Mouse (Mus musculus): ENCODE results near the gene Btbd9. TPM values are rescaled to one million over a fixed set of nuclear protein-coding genes. Genes with fewer than 3 reads are reported as not detected.

Gene Btbd9
- total RNA-seq, 1 experiment = 28.2 TPM

DNA sequence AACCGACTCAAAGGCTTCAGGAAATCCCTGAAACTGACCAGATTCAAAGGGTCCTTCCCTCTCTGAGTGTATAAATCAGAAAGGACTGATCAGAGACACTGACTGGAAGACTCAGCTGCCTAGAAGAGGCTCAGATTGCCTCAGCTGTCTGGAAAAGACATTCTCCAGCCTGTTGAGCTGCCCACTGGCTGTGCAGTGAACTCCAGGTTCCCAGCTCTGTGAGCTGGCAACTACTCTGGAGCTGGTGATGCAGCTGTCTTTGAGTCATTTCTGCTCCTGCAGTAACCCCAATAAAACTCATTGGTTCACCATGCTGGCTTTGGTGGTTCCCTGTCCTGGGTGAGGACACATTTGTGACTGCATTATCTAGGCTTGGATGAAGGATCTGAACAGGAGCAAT, 344.8 kb downstream of the Btbd9 start:
- H3K4me3 ChIP-seq (ENCODE audit: insufficient read depth in 1 of 2, low read depth in 1 of 2, low read length in 2 of 2, poor library complexity in 1 of 2, severe bottlenecking in 1 of 2) = no peak overlapping the region
- no peaks in the 10 kb centered on the region for H3K4me1 ChIP-seq (ENCODE audit: control insufficient read depth in 2 of 2, insufficient read depth in 2 of 2, low read length in 2 of 2, poor library complexity in 1 of 2)
- H3K9ac ChIP-seq (ENCODE audit: insufficient read depth, low read depth, low read length, poor library complexity, severe bottlenecking) = no peak overlapping the region
- no peak for TF ChIP-seq ZC3H11A (IDR thresholded peaks at IDR 0.05; ENCODE audit: borderline replicate concordance, low read depth, low read length)
- TF ChIP-seq ZNF384 (IDR thresholded peaks at IDR 0.05; ENCODE audit: low read depth, low read length) = no peak
- no peak for TF ChIP-seq CHD2 (IDR thresholded peaks at IDR 0.05; ENCODE audit: low read depth, low read length)
- TF ChIP-seq HCFC1 (IDR thresholded peaks at IDR 0.05; ENCODE audit: borderline replicate concordance, insufficient read depth, low read length) = no peak
- TF ChIP-seq MAFK (IDR thresholded peaks at IDR 0.05; ENCODE audit: insufficient read depth, low read depth, low read length) = no peak
- DNase-seq (ENCODE audit: low read depth, low spot score) = no peak
- no peak overlapping the region for H3K27ac ChIP-seq (ENCODE audit: insufficient read depth, low read depth, low read length, poor library complexity, severe bottlenecking)
- no peaks in the 10 kb centered on the region for H3K36me3 ChIP-seq (ENCODE audit: control insufficient read depth, insufficient read depth, low read length, poor library complexity, severe bottlenecking)
- H3K9me3 ChIP-seq (ENCODE audit: control insufficient read depth, insufficient read depth, low read depth, low read length) = no peaks in the 10 kb centered on the region
- in situ Hi-C loops (cut with MboI; ENCODE audit: low sequenced_read_pairs in 2 of 2, unreplicated experiment in 2 of 2) = no loop called here

DNA sequence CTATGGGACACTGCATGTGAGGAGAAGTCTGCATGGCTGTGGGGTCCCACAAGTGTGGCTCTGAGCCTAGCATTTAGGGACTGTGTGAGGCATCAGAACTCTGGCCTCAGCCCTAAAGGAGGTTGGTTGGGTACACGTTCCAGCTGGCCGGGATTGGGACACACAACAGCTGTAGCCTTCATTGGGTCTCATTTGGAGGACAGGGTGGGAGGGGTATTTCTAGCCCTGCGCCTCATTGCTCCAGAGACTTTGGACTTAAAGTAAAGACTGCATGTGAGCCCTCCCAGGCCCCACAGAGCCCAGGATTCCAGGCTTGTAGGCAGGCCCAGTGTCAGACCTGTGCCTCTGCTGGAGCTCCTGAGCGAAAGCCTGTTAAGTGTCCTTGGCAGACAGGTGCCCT, 345.9 kb downstream of the Btbd9 start:
- in situ Hi-C loops (cut with MboI; ENCODE audit: low sequenced_read_pairs in 2 of 2, unreplicated experiment in 2 of 2) = no loop called here
- H3K4me3 ChIP-seq (ENCODE audit: insufficient read depth in 1 of 2, low read depth in 1 of 2, low read length in 2 of 2, poor library complexity in 1 of 2, severe bottlenecking in 1 of 2) = no peak overlapping the region
- TF ChIP-seq MAFK (IDR thresholded peaks at IDR 0.05; ENCODE audit: insufficient read depth, low read depth, low read length) = no peak
- no peak for TF ChIP-seq HCFC1 (IDR thresholded peaks at IDR 0.05; ENCODE audit: borderline replicate concordance, insufficient read depth, low read length)
- no peak for TF ChIP-seq CHD2 (IDR thresholded peaks at IDR 0.05; ENCODE audit: low read depth, low read length)
- no peak for TF ChIP-seq ZNF384 (IDR thresholded peaks at IDR 0.05; ENCODE audit: low read depth, low read length)
- no peak for TF ChIP-seq ZC3H11A (IDR thresholded peaks at IDR 0.05; ENCODE audit: borderline replicate concordance, low read depth, low read length)
- H3K4me1 ChIP-seq (ENCODE audit: control insufficient read depth in 2 of 2, insufficient read depth in 2 of 2, low read length in 2 of 2, poor library complexity in 1 of 2) = no peaks in the 10 kb centered on the region
- H3K36me3 ChIP-seq (ENCODE audit: control insufficient read depth, insufficient read depth, low read length, poor library complexity, severe bottlenecking) = no peaks in the 10 kb centered on the region
- no peak overlapping the region for H3K9ac ChIP-seq (ENCODE audit: insufficient read depth, low read depth, low read length, poor library complexity, severe bottlenecking)
- no peak overlapping the region for H3K27ac ChIP-seq (ENCODE audit: insufficient read depth, low read depth, low read length, poor library complexity, severe bottlenecking)
- H3K9me3 ChIP-seq (ENCODE audit: control insufficient read depth, insufficient read depth, low read depth, low read length) = no peaks in the 10 kb centered on the region
- DNase-seq (ENCODE audit: low read depth, low spot score) = no peak

DNA sequence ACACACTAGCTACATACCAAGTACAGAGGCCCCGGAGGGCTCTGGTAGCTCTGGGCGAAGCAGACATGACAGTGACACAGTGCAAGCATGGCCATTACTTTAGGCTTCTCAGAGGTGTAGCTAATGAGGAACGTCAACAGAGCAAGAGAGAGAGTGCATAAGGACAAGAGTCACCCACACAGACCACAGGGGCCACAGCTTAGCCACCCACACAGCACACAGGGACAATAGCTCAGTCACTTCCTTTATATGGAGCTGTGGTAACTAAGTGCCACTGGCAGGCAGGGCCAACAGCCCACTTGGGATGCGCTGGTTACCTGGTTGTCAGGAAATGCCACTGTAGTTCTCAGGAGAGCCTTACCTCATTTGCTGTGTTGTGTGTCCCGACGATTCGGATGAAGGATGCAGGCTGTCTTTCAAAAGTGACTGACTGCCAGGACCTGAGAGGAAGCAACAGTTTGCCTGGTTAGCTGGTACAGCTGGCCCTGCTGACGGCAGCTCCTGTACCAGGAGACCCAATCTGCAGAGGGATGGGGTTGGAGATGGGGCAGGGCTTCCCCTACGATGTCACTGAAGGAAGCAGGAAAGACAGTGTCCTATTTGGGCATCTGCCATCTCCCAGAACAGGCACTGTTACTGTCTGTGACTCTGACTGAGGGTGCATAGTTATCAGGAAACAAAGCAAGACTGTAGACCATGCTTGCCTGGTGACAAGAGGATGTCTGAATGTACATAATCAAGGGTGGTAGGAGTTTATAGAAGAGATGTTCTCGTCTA, 347.7 kb downstream of the Btbd9 start:
- H3K9ac ChIP-seq (ENCODE audit: insufficient read depth, low read depth, low read length, poor library complexity, severe bottlenecking) = no peak overlapping the region
- no peaks in the 10 kb centered on the region for H3K9me3 ChIP-seq (ENCODE audit: control insufficient read depth, insufficient read depth, low read depth, low read length)
- no peaks in the 10 kb centered on the region for H3K36me3 ChIP-seq (ENCODE audit: control insufficient read depth, insufficient read depth, low read length, poor library complexity, severe bottlenecking)
- H3K4me1 ChIP-seq (ENCODE audit: control insufficient read depth in 2 of 2, insufficient read depth in 2 of 2, low read length in 2 of 2, poor library complexity in 1 of 2) = no peaks in the 10 kb centered on the region
- no peak for DNase-seq (ENCODE audit: low read depth, low spot score)
- in situ Hi-C loops (cut with MboI; ENCODE audit: low sequenced_read_pairs in 2 of 2, unreplicated experiment in 2 of 2) = no loop called here
- no peak overlapping the region for H3K27ac ChIP-seq (ENCODE audit: insufficient read depth, low read depth, low read length, poor library complexity, severe bottlenecking)
- TF ChIP-seq HCFC1 (IDR thresholded peaks at IDR 0.05; ENCODE audit: borderline replicate concordance, insufficient read depth, low read length) = no peak
- TF ChIP-seq ZC3H11A (IDR thresholded peaks at IDR 0.05; ENCODE audit: borderline replicate concordance, low read depth, low read length) = no peak
- no peak for TF ChIP-seq CHD2 (IDR thresholded peaks at IDR 0.05; ENCODE audit: low read depth, low read length)
- TF ChIP-seq ZNF384 (IDR thresholded peaks at IDR 0.05; ENCODE audit: low read depth, low read length) = no peak
- TF ChIP-seq MAFK (IDR thresholded peaks at IDR 0.05; ENCODE audit: insufficient read depth, low read depth, low read length) = no peak
- no peak overlapping the region for H3K4me3 ChIP-seq (ENCODE audit: insufficient read depth in 1 of 2, low read depth in 1 of 2, low read length in 2 of 2, poor library complexity in 1 of 2, severe bottlenecking in 1 of 2)

DNA sequence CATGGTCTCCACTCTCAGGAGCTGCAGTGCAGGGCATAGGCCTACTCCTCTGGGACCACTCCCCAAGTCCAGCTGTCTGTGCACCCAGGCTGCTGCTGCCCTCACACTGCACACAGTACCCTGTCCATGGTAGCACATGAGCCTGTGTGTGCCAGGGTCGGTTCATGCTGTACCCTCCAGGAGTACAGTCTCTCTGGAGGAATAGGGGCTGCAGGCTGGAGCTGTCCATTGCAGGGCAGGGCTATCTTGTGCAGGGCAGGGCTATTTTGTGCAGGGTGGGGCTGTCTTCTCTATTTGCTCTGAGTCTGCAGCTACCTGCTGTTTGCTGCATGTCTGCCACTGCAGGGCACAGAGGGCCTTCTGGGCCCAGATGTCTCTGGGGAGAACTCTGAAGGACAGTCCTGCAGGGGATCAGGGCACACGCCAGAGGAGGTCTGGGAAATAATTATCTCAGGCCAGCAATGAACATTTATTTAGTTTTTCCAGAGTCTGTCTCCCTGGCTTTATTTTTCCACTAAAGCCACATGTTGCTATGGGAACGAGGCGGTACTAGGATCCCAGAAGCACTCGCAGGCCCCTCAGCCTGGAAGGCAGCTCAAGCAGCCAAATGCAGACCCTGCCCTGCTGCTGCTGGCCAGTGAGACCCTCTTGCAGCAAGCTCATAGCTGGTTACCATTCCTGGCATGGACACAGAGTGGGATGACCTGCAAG, 351.1 kb downstream of the Btbd9 start:
- DNase-seq (ENCODE audit: low read depth, low spot score) = no peak
- Histone ChIP-seq H3K4me3 (ENCODE audit: insufficient read depth in 1 of 2, low read depth in 1 of 2, low read length in 2 of 2, poor library complexity in 1 of 2, severe bottlenecking in 1 of 2) (no peak overlapping the region), H3K9ac (ENCODE audit: insufficient read depth, low read depth, low read length, poor library complexity, severe bottlenecking) (no peak overlapping the region), H3K9me3 (ENCODE audit: control insufficient read depth, insufficient read depth, low read depth, low read length) (no peaks in the 10 kb centered on the region), H3K4me1 (ENCODE audit: control insufficient read depth in 2 of 2, insufficient read depth in 2 of 2, low read length in 2 of 2, poor library complexity in 1 of 2) (peaks cover 0 to 6% of the 10 kb centered on the region in 2 experiments; a peak in 1 of 4 replicates), H3K36me3 (ENCODE audit: control insufficient read depth, insufficient read depth, low read length, poor library complexity, severe bottlenecking) (no peaks in the 10 kb centered on the region), H3K27ac (ENCODE audit: insufficient read depth, low read depth, low read length, poor library complexity, severe bottlenecking) (no peak overlapping the region; the same call in 1 of the 2 replicates)
- TF ChIP-seq MAFK (IDR thresholded peaks at IDR 0.05; ENCODE audit: insufficient read depth, low read depth, low read length) (no peak), ZC3H11A (IDR thresholded peaks at IDR 0.05; ENCODE audit: borderline replicate concordance, low read depth, low read length) (no peak), ZNF384 (IDR thresholded peaks at IDR 0.05; ENCODE audit: low read depth, low read length) (no peak), CHD2 (IDR thresholded peaks at IDR 0.05; ENCODE audit: low read depth, low read length) (no peak), HCFC1 (IDR thresholded peaks at IDR 0.05; ENCODE audit: borderline replicate concordance, insufficient read depth, low read length) (no peak)
- in situ Hi-C loops (cut with MboI; ENCODE audit: low sequenced_read_pairs in 2 of 2, unreplicated experiment in 2 of 2) = no loop called here
